11 mouse cellular contexts compared by ENCODE assay signal in genomic region chr17:4735185-4735584, GRCm38 (mm10).
DNase-seq lines count a peak whose midpoint lies in the region; ATAC-seq lines count a peak whose summit lies in the region.
"Had no signal": no experiment of that assay in that cellular context is flagged by ENCODE, and none has a peak within 500 bp of the region (broad histone marks: within the 10 kb centered on the region; RNA-seq: fewer than 3 reads in every experiment).

No protein-coding gene starts in this region.

- H3K27me3 ChIP-seq in heart, embryonic 12.5 days (replicated peaks), result no peaks in the 10 kb centered on the region
- no peaks in the 10 kb centered on the region for H3K27me3 ChIP-seq in limb, embryonic 13.5 days
- no peaks in the 10 kb centered on the region for H3K27me3 ChIP-seq in splenic B cell, adult 2 months (ENCODE audit: control insufficient read depth, insufficient read depth, low read length, poor library complexity, severe bottlenecking)
- H3K27me3 ChIP-seq in midbrain, embryonic 11.5 days (ENCODE audit: control insufficient read depth, insufficient read depth, low read length), result no peaks in the 10 kb centered on the region
- H3K27me3 ChIP-seq: megakaryocyte, embryonic 14.5 days had no signal

- H3K4me2 ChIP-seq in heart, embryonic 12.5 days, result no peak overlapping the region
- H3K4me2 ChIP-seq in limb, embryonic 13.5 days (replicated peaks), result no peak overlapping the region
- no peak overlapping the region for H3K4me2 ChIP-seq in midbrain, embryonic 11.5 days
- H3K4me2 ChIP-seq: heart, embryonic 13.5 days had no signal

- H3K4me1 ChIP-seq in heart, embryonic 12.5 days (replicated peaks), result peaks cover 11% of the 10 kb centered on the region; the same call in 1 of the 2 replicates
- H3K4me1 ChIP-seq in limb, embryonic 13.5 days, result peaks cover 14% of the 10 kb centered on the region
- 0 out of 2 replicates have a peak, but pooled peaks cover 2% of the 10 kb centered on the region for H3K4me1 ChIP-seq in midbrain, embryonic 11.5 days (ENCODE audit: control insufficient read depth, insufficient read depth, low read length)

- ATAC-seq in heart, embryonic 12.5 days (ENCODE audit: insufficient number of reproducible peaks, low FRiP score), result no peak
- peak; percentile 77 for ATAC-seq in limb, embryonic 13.5 days (ENCODE audit: low FRiP score, low read depth)
- ATAC-seq in erythroblast, adult 5-6 weeks (replicated peaks; ENCODE audit: low FRiP score, poor library complexity, severe bottlenecking), result no peak
- no peak for ATAC-seq in midbrain, embryonic 11.5 days (ENCODE audit: low FRiP score)

- WGBS in heart, embryonic 12.5 days, result 60% methylated on average over 1 of the region's 1 CpGs
- 55% methylated on average over 1 of the region's 1 CpGs for WGBS in limb, embryonic 13.5 days
- WGBS in midbrain, embryonic 11.5 days, result 82% methylated on average over 1 of the region's 1 CpGs

- no peaks in the 10 kb centered on the region for H3K36me3 ChIP-seq in heart, embryonic 12.5 days
- H3K36me3 ChIP-seq in limb, embryonic 13.5 days, result no peaks in the 10 kb centered on the region
- H3K36me3 ChIP-seq in splenic B cell, adult 2 months (ENCODE audit: control insufficient read depth, insufficient read depth, low read length, poor library complexity, severe bottlenecking), result no peaks in the 10 kb centered on the region
- H3K36me3 ChIP-seq in midbrain, embryonic 11.5 days (ENCODE audit: control insufficient read depth, insufficient read depth, low read length), result no peaks in the 10 kb centered on the region
- H3K36me3 ChIP-seq: heart, embryonic 13.5 days had no signal

- peak; percentile 58 to 87 for DNase-seq in heart, adult 18-20 months
- DNase-seq in heart, postnatal 36 days, result peak; percentile 34 to 38
- DNase-seq in splenic B cell, adult 2 months (ENCODE audit: low read depth, low spot score), result peak; percentile 24
- DNase-seq in layer of hippocampus, adult 18-20 months (ENCODE audit: low spot score in 2 of 2), result no peak
- no peak for DNase-seq in midbrain, embryonic 11.5 days (ENCODE audit: low spot score, missing footprints)

- no peaks in the 10 kb centered on the region for H3K9me3 ChIP-seq in heart, embryonic 12.5 days (replicated peaks)
- no peaks in the 10 kb centered on the region for H3K9me3 ChIP-seq in limb, embryonic 13.5 days
- no peaks in the 10 kb centered on the region for H3K9me3 ChIP-seq in midbrain, embryonic 11.5 days (ENCODE audit: control insufficient read depth, low read length)
- H3K9me3 ChIP-seq: heart, embryonic 13.5 days; megakaryocyte, embryonic 14.5 days had no signal

- H3K4me3 ChIP-seq in heart, embryonic 12.5 days, result no peak overlapping the region
- no peak overlapping the region for H3K4me3 ChIP-seq in limb, embryonic 13.5 days
- no peak overlapping the region for H3K4me3 ChIP-seq in midbrain, embryonic 11.5 days (ENCODE audit: low read depth, low read length)
- H3K4me3 ChIP-seq: heart, embryonic 13.5 days; left cerebral cortex, adult 2 months; megakaryocyte, embryonic 14.5 days had no signal

- no peak overlapping the region for H3K9ac ChIP-seq in heart, embryonic 12.5 days
- H3K9ac ChIP-seq in limb, embryonic 13.5 days, result no peak overlapping the region
- H3K9ac ChIP-seq in midbrain, embryonic 11.5 days (ENCODE audit: low read length), result no peak overlapping the region
- H3K9ac ChIP-seq: heart, embryonic 13.5 days had no signal

- intact Hi-C loops in heart, postnatal 36 days (cut with DNase I), result no loop called here

- H3K27ac ChIP-seq in heart, embryonic 12.5 days (ENCODE audit: poor library complexity, severe bottlenecking), result no peak overlapping the region
- H3K27ac ChIP-seq in limb, embryonic 13.5 days, result no peak overlapping the region
- H3K27ac ChIP-seq in midbrain, embryonic 11.5 days (ENCODE audit: low read depth, low read length), result no peak overlapping the region
- H3K27ac ChIP-seq: heart, embryonic 13.5 days; left cerebral cortex, adult 2 months had no signal

Comparison
In these comparisons a context has a peak if more than half of its experiments do, and no peak if none do; other contexts are left out.
1. DNase-seq: peak in heart, adult 18-20 months (2 of 2), heart, postnatal 36 days (2 of 2) and splenic B cell, adult 2 months (single experiment); none in layer of hippocampus, adult 18-20 months (0 of 2) and midbrain, embryonic 11.5 days (single experiment).